Mouse (Mus musculus) heart, embryonic 13.5 days (tissue): ENCODE data around the gene Pcdh15. TPM values are rescaled to one million over a fixed set of nuclear protein-coding genes. Genes with fewer than 3 reads are reported as not detected.

Experiments used
- ATAC-seq: fragments of 200-750 bp; cut with Nextera tagmentation; 2 replicates; pipeline ENCODE4 v1.8.0; 2017; ENCODE audit warnings: moderate TSS enrichment; ENCODE audit not compliant: insufficient number of reproducible peaks, low FRiP score, low TSS enrichment; ENCODE audit errors: extremely low read depth
- H3K27ac ChIP-seq: fragments of 300-500 bp; sonication (generic); replicated peaks from 2 replicates; pipeline ENCODE4 v1.5.1; 2015; ENCODE audit warnings: moderate library complexity, mild to moderate bottlenecking, inconsistent platforms
- H3K27me3 ChIP-seq: fragments of 300-500 bp; sonication (generic); replicated peaks from 2 replicates; pipeline ENCODE4 v1.6.1; 2015; ENCODE audit warnings: mild to moderate bottlenecking, inconsistent platforms
- H3K36me3 ChIP-seq: fragments of 300-500 bp; sonication (generic); 2 replicates; pipeline ENCODE4 v1.6.1; 2015; ENCODE audit warnings: mild to moderate bottlenecking, inconsistent platforms
- H3K4me1 ChIP-seq: fragments of 300-500 bp; sonication (generic); 2 replicates; pipeline ENCODE4 v1.6.1; 2015; ENCODE audit warnings: inconsistent platforms
- H3K4me2 ChIP-seq: fragments of 300-500 bp; sonication (generic); 2 replicates; pipeline ENCODE4 v1.6.1; 2015; ENCODE audit warnings: inconsistent platforms, mild to moderate bottlenecking, moderate library complexity
- H3K4me3 ChIP-seq: fragments of 300-500 bp; sonication (generic); 2 replicates; pipeline ENCODE4 v1.5.1; 2015; ENCODE audit warnings: moderate library complexity, mild to moderate bottlenecking, inconsistent platforms
- H3K9ac ChIP-seq: fragments of 300-500 bp; sonication (generic); 2 replicates; pipeline ENCODE4 v1.6.1; 2015; ENCODE audit warnings: inconsistent platforms, mild to moderate bottlenecking, moderate library complexity
- H3K9me3 ChIP-seq: fragments of 300-500 bp; sonication (generic); 2 replicates; pipeline ENCODE4 v1.6.1; 2016; ENCODE audit warnings: inconsistent platforms
- WGBS: fragments of 180-500 bp; shearing (Covaris S2); methylation state at CpG from one replicate; pipeline ENCODE4 v1.1.7; 2015; ENCODE audit warnings: mixed read lengths; 5-methylcytosine and 5-hydroxymethylcytosine counted together
- polyA plus RNA-seq: library from polyadenylated mRNA; unstranded; fragments of >200 nt; fragmentation: Nextera tagmentation; extraction: Ambion mirVana; gene quantifications from 2 replicates; pipeline ENCODE4 v1.2.1, GENCODE M21; 2015

The Pcdh15 gene
- polyA plus RNA-seq, 1 experiment from 2014 or later: 0.59 TPM

DNA sequence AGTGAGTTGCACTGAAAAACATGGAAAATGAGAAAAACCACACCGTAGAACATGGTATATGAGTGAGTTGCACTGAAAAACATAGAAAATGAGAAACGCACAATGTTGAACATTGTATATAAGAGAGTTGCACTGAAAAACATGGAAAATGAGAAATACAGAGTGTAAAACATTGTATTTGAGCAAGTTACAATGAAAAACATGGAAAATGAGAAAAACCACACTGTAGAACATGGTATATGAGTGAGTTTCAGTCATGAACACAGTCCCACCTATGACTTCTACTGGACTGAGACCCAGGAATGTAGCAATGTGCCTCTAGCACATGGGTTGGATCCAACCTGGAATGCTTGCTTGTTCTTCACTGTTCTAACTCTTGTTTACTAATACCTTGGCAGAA, 279.9 kb downstream of the Pcdh15 start:
- no peak for ATAC-seq
- Histone ChIP-seq H3K4me1 (no peaks in the 10 kb centered on the region), H3K9me3 (no peaks in the 10 kb centered on the region), H3K4me2 (no peak overlapping the region), H3K9ac (no peak overlapping the region), H3K27me3 (no peaks in the 10 kb centered on the region), H3K36me3 (no peaks in the 10 kb centered on the region), H3K27ac (no peak overlapping the region), H3K4me3 (no peak overlapping the region)
- 66% methylated on average over 2 of the region's 2 CpGs for WGBS

DNA sequence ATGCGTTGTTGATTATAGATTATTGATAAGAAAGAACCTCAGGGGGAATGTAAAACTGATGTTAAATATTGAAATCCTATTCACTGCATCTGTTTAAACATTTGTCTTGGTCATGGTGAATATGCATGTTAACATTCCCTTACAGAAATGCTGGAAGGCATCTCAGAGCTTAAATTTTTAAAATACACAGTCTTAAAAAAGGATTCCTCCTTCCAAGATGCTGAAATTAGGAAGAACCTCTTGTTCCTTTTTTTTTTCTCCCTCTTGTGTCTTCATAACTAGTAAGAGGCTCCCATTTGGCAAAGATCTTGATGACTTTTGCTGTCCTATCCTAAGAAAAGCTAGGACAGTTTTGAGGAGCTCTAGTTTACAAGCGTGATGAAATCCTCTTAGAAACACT, 284.9 kb downstream of the Pcdh15 start:
- H3K4me3 ChIP-seq: no peak overlapping the region
- H3K4me1 ChIP-seq: no peaks in the 10 kb centered on the region
- no peak overlapping the region for H3K27ac ChIP-seq
- H3K9me3 ChIP-seq: no peaks in the 10 kb centered on the region
- H3K36me3 ChIP-seq: no peaks in the 10 kb centered on the region
- WGBS: 74% methylated on average over 2 of the region's 2 CpGs
- H3K9ac ChIP-seq: no peak overlapping the region
- ATAC-seq: no peak
- no peaks in the 10 kb centered on the region for H3K27me3 ChIP-seq
- no peak overlapping the region for H3K4me2 ChIP-seq

DNA sequence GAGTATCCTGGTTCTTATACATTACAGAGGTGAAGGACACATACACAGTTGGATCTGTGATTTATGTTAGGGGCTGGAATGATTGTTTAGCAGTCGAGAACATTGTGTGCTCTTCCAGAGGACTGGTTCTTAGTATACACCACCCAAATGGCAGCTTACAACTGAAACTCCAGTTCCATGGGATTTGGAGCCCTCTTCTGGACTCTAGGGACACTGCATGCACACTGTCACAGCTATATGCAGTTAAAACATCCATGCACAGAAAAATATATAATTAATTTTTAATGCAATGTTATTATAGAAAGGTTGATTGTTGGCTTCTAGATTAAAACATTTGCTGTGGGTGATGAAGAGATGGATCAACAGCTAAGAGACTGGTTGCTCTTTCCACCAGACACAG, 301.3 kb downstream of the Pcdh15 start:
- H3K4me2 ChIP-seq: no peak overlapping the region
- no peak overlapping the region for H3K9ac ChIP-seq
- 60% methylated on average over 1 of the region's 1 CpGs for WGBS
- no peaks in the 10 kb centered on the region for H3K4me1 ChIP-seq
- peaks cover 2% of the 10 kb centered on the region; the same call in 1 of the 2 replicates for H3K9me3 ChIP-seq
- H3K27ac ChIP-seq: no peak overlapping the region
- ATAC-seq: no peak
- no peaks in the 10 kb centered on the region for H3K36me3 ChIP-seq
- no peak overlapping the region for H3K4me3 ChIP-seq
- no peaks in the 10 kb centered on the region for H3K27me3 ChIP-seq

DNA sequence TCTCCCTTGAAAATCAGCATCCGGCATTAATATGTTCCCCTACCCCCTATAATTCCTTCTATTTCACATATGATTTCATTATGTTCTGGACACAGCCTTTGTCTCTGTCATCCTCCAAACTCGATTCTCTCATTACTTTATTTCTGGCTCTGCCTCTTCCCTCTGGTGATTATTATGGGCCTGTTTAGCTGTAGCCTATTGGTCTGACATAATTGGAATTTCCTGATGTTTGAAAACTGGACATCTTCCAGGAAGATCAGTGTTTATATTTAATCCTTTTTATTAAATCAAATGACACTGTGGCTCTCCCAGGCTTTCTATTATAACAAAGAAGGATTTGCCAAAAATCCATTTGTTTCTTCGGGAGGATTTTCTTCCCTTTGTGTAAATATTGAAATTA, 326.3 kb downstream of the Pcdh15 start:
- no peak overlapping the region for H3K4me2 ChIP-seq
- no peaks in the 10 kb centered on the region for H3K36me3 ChIP-seq
- H3K4me1 ChIP-seq: no peaks in the 10 kb centered on the region
- no peak for ATAC-seq
- no peak overlapping the region for H3K9ac ChIP-seq
- no peak overlapping the region for H3K4me3 ChIP-seq
- no peak overlapping the region for H3K27ac ChIP-seq
- H3K9me3 ChIP-seq: no peaks in the 10 kb centered on the region
- WGBS: 67% methylated on average over 3 of the region's 3 CpGs
- no peaks in the 10 kb centered on the region for H3K27me3 ChIP-seq

DNA sequence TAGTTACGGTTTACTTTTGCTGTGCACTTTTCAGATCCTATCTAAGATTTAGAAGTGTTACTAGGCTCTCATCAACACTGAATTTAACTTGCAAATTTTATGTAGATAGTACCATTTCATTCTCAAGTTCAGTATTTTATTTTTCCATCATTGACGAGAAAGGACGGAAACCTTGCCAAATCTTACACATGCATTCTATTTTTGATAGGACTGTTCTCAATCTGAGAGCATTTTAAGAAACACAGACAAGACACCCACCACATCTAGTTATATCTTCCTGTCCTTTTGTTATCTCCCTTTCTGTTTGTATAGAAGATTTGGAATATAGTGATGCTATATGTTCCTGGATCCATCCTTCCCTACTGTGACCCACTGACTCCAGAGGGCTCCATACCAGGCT, 332.2 kb downstream of the Pcdh15 start:
- ATAC-seq: no peak
- Histone ChIP-seq H3K9ac (no peak overlapping the region), H3K27ac (no peak overlapping the region), H3K9me3 (no peaks in the 10 kb centered on the region), H3K4me2 (no peak overlapping the region), H3K4me3 (no peak overlapping the region), H3K27me3 (no peaks in the 10 kb centered on the region), H3K4me1 (no peaks in the 10 kb centered on the region), H3K36me3 (no peaks in the 10 kb centered on the region)
- 79% methylated on average over 3 of the region's 3 CpGs for WGBS

DNA sequence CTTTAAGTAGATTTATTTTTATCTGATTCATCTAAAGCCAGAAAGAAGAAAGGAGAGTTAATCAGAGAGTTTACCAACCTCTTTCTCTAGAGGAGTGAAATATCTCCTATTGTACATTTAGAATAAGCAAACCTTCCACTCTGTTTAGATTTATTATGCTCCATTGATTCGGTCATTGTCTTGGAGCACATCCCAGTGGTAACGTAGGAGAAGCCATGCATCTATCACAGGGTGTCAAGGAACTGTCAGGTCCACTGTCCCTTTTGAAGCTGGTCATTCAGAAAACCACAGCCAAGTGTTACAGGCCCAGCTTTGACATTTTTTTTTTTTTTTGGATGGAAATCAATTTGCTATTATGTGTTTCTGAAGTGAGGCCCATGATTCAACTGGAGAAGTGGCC, 384.9 kb downstream of the Pcdh15 start:
- ATAC-seq: no peak
- Histone ChIP-seq H3K27ac (no peak overlapping the region), H3K9ac (no peak overlapping the region), H3K4me1 (no peaks in the 10 kb centered on the region), H3K4me2 (no peak overlapping the region), H3K27me3 (no peaks in the 10 kb centered on the region), H3K4me3 (no peak overlapping the region), H3K36me3 (no peaks in the 10 kb centered on the region), H3K9me3 (no peaks in the 10 kb centered on the region)
- WGBS: 74% methylated on average over 2 of the region's 2 CpGs

DNA sequence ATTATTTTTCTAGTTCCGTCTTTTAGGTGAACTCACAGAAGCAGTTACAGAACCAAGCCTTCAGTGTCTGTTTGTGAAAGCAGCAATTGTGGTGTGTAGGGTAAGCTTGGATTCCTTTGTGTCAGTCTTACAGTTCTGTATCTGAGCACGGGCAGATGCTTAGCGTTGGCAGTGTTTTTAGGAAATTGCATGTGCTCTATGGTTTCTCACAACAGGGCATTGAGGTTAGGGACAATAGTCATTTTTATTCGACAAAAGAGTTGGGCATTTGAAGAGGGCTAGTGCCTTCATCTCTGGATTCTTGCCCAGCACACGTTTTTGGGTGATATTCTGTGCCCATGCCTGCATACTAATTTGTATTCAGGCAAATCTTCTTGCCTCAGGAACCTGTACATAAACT, 392.5 kb downstream of the Pcdh15 start:
- no peak overlapping the region for H3K27ac ChIP-seq
- ATAC-seq: no peak

DNA sequence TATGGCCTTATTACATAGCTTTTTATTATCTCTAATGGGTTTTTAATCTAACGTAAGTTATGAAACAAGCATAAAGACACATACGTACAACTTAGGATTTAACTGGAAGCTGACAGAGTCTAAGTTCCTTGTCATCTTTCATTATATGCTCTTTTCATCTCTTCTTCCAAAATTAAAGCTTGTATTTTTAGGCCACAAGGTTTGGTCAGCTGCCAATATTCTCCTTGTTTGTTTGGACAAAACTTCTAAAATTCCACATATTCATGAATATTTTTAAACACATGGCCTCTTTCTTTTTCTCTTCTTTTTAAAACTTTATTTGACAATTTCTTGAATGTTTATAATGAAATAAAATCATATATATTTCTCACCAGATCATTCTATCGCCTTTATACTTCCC, 415.7 kb downstream of the Pcdh15 start:
- ATAC-seq: no peak
- no peaks in the 10 kb centered on the region for H3K9me3 ChIP-seq
- H3K9ac ChIP-seq: no peak overlapping the region
- WGBS: 73% methylated on average over 3 of the region's 3 CpGs
- H3K27ac ChIP-seq: no peak overlapping the region
- H3K4me2 ChIP-seq: no peak overlapping the region
- H3K4me1 ChIP-seq: no peaks in the 10 kb centered on the region
- no peaks in the 10 kb centered on the region for H3K36me3 ChIP-seq
- no peak overlapping the region for H3K4me3 ChIP-seq
- no peaks in the 10 kb centered on the region for H3K27me3 ChIP-seq

More for the DNA sequence above, 392.5 kb downstream of the Pcdh15 start:
- Histone ChIP-seq H3K4me3 (no peak overlapping the region), H3K27me3 (no peaks in the 10 kb centered on the region), H3K4me1 (no peaks in the 10 kb centered on the region), H3K4me2 (no peak overlapping the region), H3K9me3 (no peaks in the 10 kb centered on the region), H3K36me3 (no peaks in the 10 kb centered on the region), H3K9ac (no peak overlapping the region)
- WGBS: 62% methylated on average over 5 of the region's 5 CpGs

DNA sequence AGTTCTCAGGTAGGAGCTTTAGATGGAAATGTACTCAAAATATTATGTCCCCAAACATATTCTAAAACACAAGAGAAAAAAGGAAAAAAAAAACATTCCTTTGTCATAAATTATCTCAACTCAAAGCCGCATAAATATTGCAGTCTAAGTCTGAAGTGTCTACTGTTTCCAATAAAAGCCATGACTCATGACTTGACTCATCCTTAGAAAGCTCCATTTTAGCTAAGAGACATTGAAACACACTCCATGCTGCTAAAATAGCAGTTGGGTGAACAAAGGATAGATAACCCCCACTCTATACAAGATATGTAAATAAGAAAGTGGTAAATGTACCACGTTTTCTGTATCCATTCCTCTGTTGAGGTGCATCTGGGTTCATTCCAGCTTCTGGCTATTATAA, 416.6 kb downstream of the Pcdh15 start:
- 64% methylated on average over 2 of the region's 2 CpGs for WGBS
- no peak for ATAC-seq
- no peak overlapping the region for H3K4me3 ChIP-seq

DNA sequence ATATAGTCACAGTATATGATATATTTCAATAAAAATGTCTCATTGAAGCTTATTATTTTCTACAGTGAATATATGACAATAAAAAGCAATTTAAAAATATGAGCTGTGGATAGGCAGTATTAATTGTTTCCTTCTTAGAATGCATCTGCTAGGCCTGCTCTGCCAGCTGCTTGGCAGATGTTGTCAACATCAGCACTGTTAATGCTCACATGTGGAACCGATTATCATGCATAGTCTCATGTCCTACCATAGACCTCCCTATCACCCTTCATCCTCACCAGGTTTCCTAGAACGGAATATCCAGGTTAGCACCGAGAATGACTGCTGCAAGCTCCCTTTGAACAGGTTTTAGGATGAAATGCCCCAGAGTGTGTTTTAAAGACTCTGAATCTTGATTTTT, 420.3 kb downstream of the Pcdh15 start:
- 68% methylated on average over 3 of the region's 3 CpGs for WGBS
- Histone ChIP-seq H3K36me3 (no peaks in the 10 kb centered on the region), H3K4me3 (no peak overlapping the region), H3K9me3 (no peaks in the 10 kb centered on the region), H3K27ac (no peak overlapping the region), H3K27me3 (no peaks in the 10 kb centered on the region), H3K4me2 (no peak overlapping the region), H3K9ac (no peak overlapping the region), H3K4me1 (no peaks in the 10 kb centered on the region)
- ATAC-seq: no peak

More for the DNA sequence above, 416.6 kb downstream of the Pcdh15 start:
- Histone ChIP-seq H3K9me3 (no peaks in the 10 kb centered on the region), H3K4me1 (no peaks in the 10 kb centered on the region), H3K36me3 (no peaks in the 10 kb centered on the region), H3K27ac (no peak overlapping the region), H3K27me3 (no peaks in the 10 kb centered on the region), H3K9ac (no peak overlapping the region), H3K4me2 (no peak overlapping the region)

DNA sequence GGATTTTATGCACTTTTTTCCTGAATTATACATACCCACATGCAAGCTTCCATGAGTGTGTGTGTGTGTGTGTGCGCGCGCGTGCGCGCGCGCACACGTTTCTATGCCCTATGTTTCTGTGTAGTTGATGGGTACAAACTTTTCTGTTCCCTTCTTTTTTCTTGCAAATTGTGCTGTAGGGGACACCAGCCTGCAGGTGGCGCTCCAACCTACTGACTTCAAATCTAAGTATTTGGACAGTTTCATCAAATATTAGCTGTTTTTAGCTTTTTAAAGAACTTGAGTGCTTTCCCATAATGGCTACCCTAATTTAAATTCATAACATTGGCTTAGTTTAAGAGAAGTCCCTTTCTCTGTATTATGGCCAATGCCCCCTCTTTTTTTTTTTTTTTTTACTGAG, 453.7 kb downstream of the Pcdh15 start:
- Histone ChIP-seq H3K9me3 (no peaks in the 10 kb centered on the region), H3K27ac (no peak overlapping the region), H3K27me3 (no peaks in the 10 kb centered on the region), H3K4me3 (no peak overlapping the region), H3K9ac (no peak overlapping the region), H3K4me2 (no peak overlapping the region), H3K4me1 (no peaks in the 10 kb centered on the region), H3K36me3 (no peaks in the 10 kb centered on the region)
- ATAC-seq: no peak
- 92% methylated on average over 10 of the region's 10 CpGs for whole genome bisulfite sequencing

DNA sequence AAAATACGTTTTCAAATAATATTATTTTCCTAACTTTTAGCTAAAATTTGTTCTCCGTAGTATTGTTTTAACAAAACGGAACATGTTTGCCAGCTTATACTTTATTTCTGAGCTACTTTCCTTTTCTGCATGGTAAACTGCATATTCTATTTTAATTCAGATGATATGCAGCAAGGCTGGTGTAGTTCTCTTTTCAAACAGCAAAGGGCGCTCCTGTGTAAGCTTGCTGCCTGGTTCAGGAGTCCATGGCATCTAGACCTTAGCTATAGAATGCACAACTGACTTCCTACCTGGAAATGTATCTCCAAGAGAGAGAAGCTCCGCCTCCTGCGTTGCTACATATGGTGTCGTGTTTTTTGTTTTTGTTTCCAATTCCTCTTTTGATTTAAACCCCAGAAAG, 465.1 kb downstream of the Pcdh15 start:
- H3K36me3 ChIP-seq: no peaks in the 10 kb centered on the region
- no peak for ATAC-seq
- H3K27me3 ChIP-seq: no peaks in the 10 kb centered on the region
- WGBS: 58% methylated on average over 7 of the region's 7 CpGs
- H3K9ac ChIP-seq: no peak overlapping the region
- no peaks in the 10 kb centered on the region for H3K4me1 ChIP-seq
- H3K27ac ChIP-seq: no peak overlapping the region
- H3K9me3 ChIP-seq: no peaks in the 10 kb centered on the region; the same call in 1 of the 2 replicates
- no peak overlapping the region for H3K4me3 ChIP-seq
- no peak overlapping the region for H3K4me2 ChIP-seq
